Mouse (Mus musculus) intestine, embryonic 16.5 days (tissue): ENCODE data around the gene Ccdc24. TPM values are rescaled to one million over a fixed set of nuclear protein-coding genes. Genes with fewer than 3 reads are reported as not detected.

Experiments
- ATAC-seq: fragments of 200-750 bp; cut with Nextera tagmentation; 2 replicates; pipeline ENCODE4 v1.8.0; 2017; ENCODE audit warnings: moderate TSS enrichment, moderate library complexity
- H3K27ac ChIP-seq: fragments of 300-500 bp; sonication (generic); 2 replicates; pipeline ENCODE4 v1.5.1; 2014; ENCODE audit warnings: mild to moderate bottlenecking, low read length
- H3K27me3 ChIP-seq: fragments of 300-500 bp; sonication (generic); replicated peaks from 2 replicates; pipeline ENCODE4 v1.6.1; 2014; ENCODE audit warnings: low read length, control low read depth, mixed read lengths; ENCODE audit not compliant: control insufficient read depth, insufficient read depth
- H3K36me3 ChIP-seq: fragments of 300-500 bp; sonication (generic); 2 replicates; pipeline ENCODE4 v1.6.1; 2014; ENCODE audit warnings: low read length, control low read depth; ENCODE audit not compliant: control insufficient read depth, insufficient read depth
- H3K4me1 ChIP-seq: fragments of 300-500 bp; sonication (generic); 2 replicates; pipeline ENCODE4 v1.6.1; 2014; ENCODE audit warnings: low read length, control low read depth, mixed read lengths; ENCODE audit not compliant: control insufficient read depth, insufficient read depth
- H3K4me2 ChIP-seq: fragments of 300-500 bp; sonication (generic); 2 replicates; pipeline ENCODE4 v1.6.1; 2014; ENCODE audit warnings: low read depth, low read length, control low read depth
- H3K4me3 ChIP-seq: fragments of 300-500 bp; sonication (generic); 2 replicates; pipeline ENCODE4 v1.5.1; 2014; ENCODE audit warnings: mild to moderate bottlenecking, low read length
- H3K9ac ChIP-seq: fragments of 300-500 bp; sonication (generic); 2 replicates; pipeline ENCODE4 v1.6.1; 2014; ENCODE audit warnings: low read depth, low read length
- H3K9me3 ChIP-seq: fragments of 300-500 bp; sonication (generic); 2 replicates; pipeline ENCODE4 v1.6.1; 2016; ENCODE audit warnings: low read length, control low read depth; ENCODE audit not compliant: control insufficient read depth
- WGBS: fragments of 180-500 bp; shearing (Covaris S2); extraction: QIAGEN DNeasy Blood & Tissue Kit; methylation state at CpG from one replicate; pipeline ENCODE4 v1.1.7; 2014; 5-methylcytosine and 5-hydroxymethylcytosine counted together
- polyA plus RNA-seq: library from polyadenylated mRNA; unstranded; fragments of >200 nt; fragmentation: Nextera tagmentation; extraction: Ambion mirVana; gene quantifications from 2 replicates; pipeline ENCODE4 v1.2.1, GENCODE M21; 2015

The Ccdc24 gene
- polyA plus RNA-seq, 1 experiment from 2014 or later = 0.66 TPM

DNA sequence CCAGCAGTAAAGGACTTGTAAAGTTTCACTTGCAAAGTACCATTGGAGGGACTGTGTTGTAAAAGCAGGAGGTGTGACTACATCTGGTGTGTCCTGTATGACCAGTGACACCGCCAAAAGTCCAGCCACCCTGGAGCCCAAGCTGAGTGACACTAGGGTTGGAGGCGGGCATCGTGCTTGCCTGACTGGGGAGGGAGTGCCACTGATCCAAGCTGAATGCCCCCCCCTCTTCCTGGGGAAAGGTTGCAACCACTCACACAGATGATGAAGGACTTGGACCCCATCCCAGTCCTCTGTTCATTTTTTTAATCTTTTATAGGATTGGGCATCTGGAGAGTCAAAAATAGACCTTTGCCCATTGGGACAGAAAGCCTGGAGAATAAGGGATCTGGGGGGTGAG lies 30.8 kb downstream of the Ccdc24 start:
- Histone ChIP-seq H3K4me2 (no peak overlapping the region), H3K36me3 (no peaks in the 10 kb centered on the region), H3K4me1 (peaks cover 7% of the 10 kb centered on the region; the same call in 1 of the 2 replicates), H3K4me3 (no peak overlapping the region), H3K9me3 (no peaks in the 10 kb centered on the region), H3K27me3 (no peaks in the 10 kb centered on the region), H3K27ac (no peak overlapping the region), H3K9ac (no peak overlapping the region)
- 57% methylated on average over 3 of the region's 3 CpGs for WGBS
- no peak for ATAC-seq

DNA sequence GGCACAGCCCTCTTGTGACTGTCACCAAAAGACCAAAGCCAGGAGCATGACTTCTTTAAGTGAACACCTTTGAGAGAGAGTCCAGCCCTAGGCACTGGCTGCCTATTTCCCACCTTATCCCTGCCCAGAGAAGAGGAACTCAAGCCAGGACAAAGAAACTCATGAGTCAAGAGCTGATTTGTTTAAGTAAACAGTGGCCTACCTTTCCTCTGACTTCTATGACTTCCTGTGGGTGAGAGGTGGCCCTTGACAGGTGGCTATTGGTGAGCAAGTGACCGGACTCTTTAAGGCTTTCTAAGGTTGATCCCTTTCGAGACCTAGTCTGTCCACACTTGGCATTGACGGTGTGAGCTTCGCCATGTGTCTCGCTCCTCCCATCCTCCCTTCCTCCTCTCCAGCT lies 31.5 kb downstream of the Ccdc24 start:
- Histone ChIP-seq H3K27ac (no peak overlapping the region), H3K4me3 (no peak overlapping the region), H3K4me2 (no peak overlapping the region), H3K4me1 (peaks cover 7% of the 10 kb centered on the region; the same call in 1 of the 2 replicates), H3K9ac (no peak overlapping the region), H3K9me3 (no peaks in the 10 kb centered on the region), H3K27me3 (no peaks in the 10 kb centered on the region), H3K36me3 (no peaks in the 10 kb centered on the region)
- WGBS = 87% methylated on average over 5 of the region's 5 CpGs
- ATAC-seq = no peak

DNA sequence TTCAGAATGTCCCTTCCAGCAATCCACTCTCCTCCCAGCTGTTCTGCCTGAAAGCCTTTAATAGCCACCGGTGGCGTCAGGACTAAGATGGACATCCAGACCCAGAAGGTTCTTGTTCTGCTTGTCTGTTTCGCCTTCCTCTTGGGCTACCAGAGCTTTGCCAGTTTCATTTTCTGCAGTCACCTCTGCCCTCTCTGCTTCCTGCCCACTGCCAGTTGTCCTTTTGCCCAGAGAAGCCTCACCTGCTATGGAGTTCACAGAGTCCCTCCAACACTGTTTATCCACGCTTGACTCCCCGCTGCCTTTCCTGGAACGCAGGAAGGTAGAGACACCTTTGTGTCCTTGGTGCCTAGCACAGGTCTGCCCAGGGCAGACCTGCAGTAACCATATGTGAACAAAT lies 33.0 kb downstream of the Ccdc24 start:
- Histone ChIP-seq H3K36me3 (no peaks in the 10 kb centered on the region), H3K9me3 (no peaks in the 10 kb centered on the region), H3K27me3 (no peaks in the 10 kb centered on the region), H3K9ac (no peak overlapping the region), H3K4me2 (no peak overlapping the region), H3K4me1 (peaks cover 12% of the 10 kb centered on the region), H3K27ac (no peak overlapping the region), H3K4me3 (no peak overlapping the region)
- WGBS = 77% methylated on average over 6 of the region's 6 CpGs
- ATAC-seq = no peak

DNA sequence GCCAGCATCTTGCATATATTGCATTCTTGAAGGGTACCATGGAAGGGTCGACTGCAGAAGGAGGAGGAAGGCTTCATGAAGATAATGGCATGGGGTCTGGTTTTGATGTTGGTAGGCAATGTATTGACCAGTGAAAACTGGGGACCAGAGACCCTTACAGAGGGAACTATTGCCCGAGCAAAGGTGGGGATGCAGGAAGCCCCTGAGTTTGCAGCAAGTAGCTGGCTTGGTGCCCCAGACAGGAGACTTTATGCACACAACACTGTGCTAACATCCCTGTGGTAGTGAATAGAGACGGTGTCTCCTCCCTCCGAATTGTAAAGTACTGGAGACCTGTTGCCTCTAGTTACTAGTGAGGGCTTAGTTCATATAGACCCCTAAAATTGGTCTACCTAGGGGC lies 35.1 kb downstream of the Ccdc24 start:
- H3K9ac ChIP-seq = no peak overlapping the region
- H3K9me3 ChIP-seq = no peaks in the 10 kb centered on the region
- no peak overlapping the region for H3K27ac ChIP-seq
- H3K36me3 ChIP-seq = no peaks in the 10 kb centered on the region
- ATAC-seq = no peak
- H3K4me2 ChIP-seq = no peak overlapping the region
- 62% methylated on average over 4 of the region's 4 CpGs for WGBS
- peaks cover 14% of the 10 kb centered on the region for H3K4me1 ChIP-seq
- no peak overlapping the region for H3K4me3 ChIP-seq
- no peaks in the 10 kb centered on the region for H3K27me3 ChIP-seq

DNA sequence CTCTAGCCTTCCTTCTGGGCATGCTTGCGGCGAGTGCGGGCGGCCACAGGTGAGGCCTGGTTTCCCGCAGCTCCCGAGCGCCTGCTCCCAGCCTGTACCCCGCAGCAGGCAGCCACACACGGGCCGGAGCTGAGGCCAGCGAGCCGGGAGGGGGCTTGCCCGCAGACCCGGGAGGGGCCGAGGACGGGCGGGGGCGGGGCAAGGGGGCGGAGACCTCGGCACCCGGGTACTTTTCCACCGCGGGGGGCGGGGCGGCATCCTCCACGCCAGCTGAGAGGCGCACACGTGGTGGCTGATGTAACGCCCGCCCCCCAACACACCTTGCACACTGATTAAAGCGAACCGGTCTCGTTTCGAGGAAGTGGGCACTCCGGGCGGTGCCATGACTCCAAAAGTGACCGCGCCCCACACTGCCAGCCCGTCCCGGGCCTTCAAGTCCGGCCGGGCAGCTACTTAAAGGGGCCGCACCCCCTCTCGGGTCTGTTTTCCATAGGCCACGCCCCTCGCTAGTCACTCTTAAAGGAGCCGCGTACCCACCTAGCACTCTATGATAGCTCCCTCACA lies 36.1 kb downstream of the Ccdc24 start:
- H3K4me3 ChIP-seq = peak overlapping the region; percentile 73
- 0% methylated on average over 44 of the region's 48 CpGs for WGBS
- no peaks in the 10 kb centered on the region for H3K27me3 ChIP-seq
- H3K9me3 ChIP-seq = no peaks in the 10 kb centered on the region
- peak overlapping the region; percentile 90 for H3K27ac ChIP-seq
- peak overlapping the region; percentile 86 for H3K4me2 ChIP-seq
- peak overlapping the region; percentile 82 for H3K9ac ChIP-seq
- no peaks in the 10 kb centered on the region for H3K36me3 ChIP-seq
- peaks cover 20% of the 10 kb centered on the region for H3K4me1 ChIP-seq
- ATAC-seq = peak; percentile 89

DNA sequence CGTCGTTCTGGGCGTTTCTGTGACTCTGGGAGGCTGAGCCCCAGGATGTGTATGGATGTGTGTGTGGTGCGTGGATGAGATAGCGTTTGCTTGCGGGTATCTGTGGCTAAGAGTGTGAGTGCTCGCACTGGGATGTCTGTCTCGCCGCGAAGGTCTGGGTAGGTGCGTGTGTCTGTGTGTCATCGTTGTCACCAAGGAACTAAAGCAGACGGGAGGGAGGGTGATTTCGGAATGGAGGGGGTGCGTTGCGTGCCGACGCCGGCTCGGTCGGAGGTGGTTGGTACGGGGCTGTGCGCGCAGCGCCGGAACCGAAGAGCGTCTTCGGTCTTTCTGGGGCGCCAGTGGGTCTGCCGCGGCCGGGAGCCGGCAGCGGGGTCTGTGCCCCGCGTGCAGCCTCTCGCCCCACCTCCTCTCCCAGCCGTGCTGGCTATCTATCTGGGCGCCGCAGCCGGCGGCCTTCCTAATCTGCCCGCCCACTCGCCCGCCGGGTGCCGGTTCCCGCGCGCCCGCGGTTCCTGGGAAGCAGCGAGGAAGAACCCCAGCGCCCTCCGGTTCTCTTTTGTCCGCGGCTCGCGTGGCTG lies 36.7 kb downstream of the Ccdc24 start:
- Histone ChIP-seq H3K4me2 (peak overlapping the region; percentile 86), H3K27me3 (no peaks in the 10 kb centered on the region), H3K27ac (peak overlapping the region; percentile 90), H3K36me3 (no peaks in the 10 kb centered on the region), H3K4me1 (peaks cover 22% of the 10 kb centered on the region), H3K9ac (peak overlapping the region; percentile 82), H3K9me3 (no peaks in the 10 kb centered on the region), H3K4me3 (peak overlapping the region; percentile 73)
- peak; percentile 36 for ATAC-seq
- under 1% methylated on average over 59 of the region's 60 CpGs for WGBS

DNA sequence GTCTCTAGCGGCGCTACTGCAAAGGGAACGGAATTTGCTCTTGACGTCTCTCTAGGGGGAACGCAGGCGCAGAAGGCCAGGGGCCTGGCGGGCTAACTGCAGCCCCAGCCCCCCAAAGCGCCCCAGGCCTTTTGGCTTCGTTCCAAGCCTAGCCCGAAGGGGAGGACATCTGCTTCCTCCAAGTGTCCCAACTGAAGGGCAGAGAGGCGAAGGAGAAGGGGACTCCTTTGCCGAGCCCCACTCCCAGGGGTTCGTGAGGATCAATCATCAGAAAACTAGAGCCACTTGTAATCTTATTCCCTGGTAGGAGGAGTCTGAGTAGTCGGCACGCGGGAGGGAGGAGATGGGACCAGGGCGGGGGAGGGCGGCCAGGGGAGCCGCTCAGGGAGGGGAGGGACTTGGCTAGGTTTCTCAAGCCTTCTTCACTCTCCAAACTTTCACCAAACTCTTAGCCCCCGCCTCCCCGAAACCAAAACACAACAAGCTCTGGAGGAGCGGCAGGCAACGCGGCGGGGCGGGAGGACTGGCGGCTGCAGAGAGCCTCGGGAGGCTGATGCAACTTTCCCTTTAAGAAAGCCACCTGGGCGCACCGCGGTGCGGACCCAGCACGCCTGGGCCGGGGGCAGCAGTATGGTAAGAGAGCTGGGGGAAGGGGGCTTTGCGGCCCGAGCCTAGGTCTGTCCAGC lies 37.4 kb downstream of the Ccdc24 start:
- Histone ChIP-seq H3K27ac (peak overlapping the region; percentile 90), H3K27me3 (no peaks in the 10 kb centered on the region), H3K4me3 (peak overlapping the region; percentile 73), H3K4me1 (peaks cover 29% of the 10 kb centered on the region), H3K36me3 (no peaks in the 10 kb centered on the region), H3K9me3 (no peaks in the 10 kb centered on the region), H3K9ac (peak overlapping the region; percentile 82), H3K4me2 (peak overlapping the region; percentile 86)
- WGBS = under 1% methylated on average over 36 of the region's 36 CpGs
- ATAC-seq = peak; percentile 39

DNA sequence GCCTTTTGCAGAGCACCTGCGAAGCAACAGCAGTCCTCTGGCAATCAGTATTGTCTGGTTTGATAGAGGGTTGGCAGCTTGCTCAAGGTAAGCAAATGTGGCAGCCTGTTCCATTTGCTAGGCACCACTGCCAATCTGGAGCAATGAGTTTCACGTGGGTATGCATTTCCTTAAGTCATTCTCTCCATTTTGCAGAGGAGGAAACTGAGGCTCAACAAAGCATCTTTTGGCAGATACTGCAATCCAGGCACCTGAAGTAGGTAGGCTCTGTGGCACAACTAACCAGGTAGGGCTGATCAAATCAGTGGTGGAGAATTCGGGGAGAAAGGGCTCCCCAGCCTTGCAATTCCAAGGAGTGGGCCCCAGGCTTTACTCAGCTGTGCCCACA lies 37.9 kb downstream of the Ccdc24 start, which contains the start of gene Slc6a9:
Gene Slc6a9, plus strand, starts transcription at position 50 of the 388 bp plus-strand sequence.
- ATAC-seq = no peak
- peak within 1 kb of the TSS; percentile 86 for H3K4me2 ChIP-seq
- 38% methylated on average over 3 of the region's 3 CpGs for WGBS

DNA sequence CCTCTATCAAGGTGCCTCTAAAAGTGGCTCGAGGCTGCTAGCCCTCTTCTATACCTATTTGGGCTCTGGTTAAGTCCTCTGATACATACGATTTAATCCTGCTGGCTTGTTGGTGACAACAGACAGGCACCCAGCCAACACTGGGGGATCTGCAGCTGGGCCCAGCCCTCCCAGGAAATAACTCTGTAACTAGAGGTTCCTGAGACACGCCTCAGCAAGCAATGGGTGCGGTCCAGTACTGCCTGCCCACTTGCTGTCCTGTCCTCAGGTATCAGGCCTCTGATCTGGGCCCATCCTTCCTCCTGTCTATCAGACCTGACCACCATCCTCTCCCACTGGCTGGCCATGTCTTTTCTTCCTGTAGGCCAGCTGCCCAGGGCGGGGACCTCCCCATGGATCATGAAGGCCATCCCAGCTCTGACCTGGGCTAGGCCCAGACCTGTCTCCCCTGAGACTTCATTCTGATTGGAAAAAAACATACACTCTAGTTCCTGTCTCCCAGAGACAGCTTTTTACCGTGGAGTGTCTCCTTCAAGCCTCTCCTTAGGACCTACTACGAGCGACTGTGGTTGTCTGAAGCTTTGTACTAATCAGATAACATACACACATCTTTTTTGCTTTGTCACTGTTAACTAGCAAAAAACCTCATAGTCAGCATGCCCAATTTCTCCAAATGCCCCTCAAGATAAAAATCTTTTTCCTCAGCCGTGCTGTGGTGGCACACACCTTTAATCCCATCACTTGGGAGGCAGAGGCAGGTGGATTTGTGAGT lies 40.3 kb downstream of the Ccdc24 start:
- Histone ChIP-seq H3K4me1 (peaks cover 31% of the 10 kb centered on the region), H3K27me3 (no peaks in the 10 kb centered on the region), H3K9ac (no peak overlapping the region), H3K9me3 (no peaks in the 10 kb centered on the region), H3K4me2 (no peak overlapping the region), H3K27ac (no peak overlapping the region), H3K36me3 (no peaks in the 10 kb centered on the region), H3K4me3 (no peak overlapping the region)
- 64% methylated on average over 9 of the region's 9 CpGs for WGBS
- 0 out of 2 replicates have a peak, but pooled peaks have one; percentile 3 for ATAC-seq

More for the DNA sequence above, 37.9 kb downstream of the Ccdc24 start, which contains the start of gene Slc6a9:
- H3K4me3 ChIP-seq = peak within 1 kb of the TSS; percentile 73
- no peaks in the 10 kb centered on the region for H3K27me3 ChIP-seq
- peak within 1 kb of the TSS; percentile 90 for H3K27ac ChIP-seq
- H3K9ac ChIP-seq = peak within 1 kb of the TSS; percentile 82
- H3K4me1 ChIP-seq = peaks cover 33% of the 10 kb centered on the region
- no peaks in the 10 kb centered on the region for H3K9me3 ChIP-seq
- no peaks in the 10 kb centered on the region for H3K36me3 ChIP-seq
